Mouse (Mus musculus): ENCODE data around the gene Sik3. TPM values are rescaled to one million over a fixed set of nuclear protein-coding genes. Genes with fewer than 3 reads are reported as not detected.

Gene Sik3
- polyA plus RNA-seq, 1 experiment from 2014 or later, result 3.9 TPM

DNA sequence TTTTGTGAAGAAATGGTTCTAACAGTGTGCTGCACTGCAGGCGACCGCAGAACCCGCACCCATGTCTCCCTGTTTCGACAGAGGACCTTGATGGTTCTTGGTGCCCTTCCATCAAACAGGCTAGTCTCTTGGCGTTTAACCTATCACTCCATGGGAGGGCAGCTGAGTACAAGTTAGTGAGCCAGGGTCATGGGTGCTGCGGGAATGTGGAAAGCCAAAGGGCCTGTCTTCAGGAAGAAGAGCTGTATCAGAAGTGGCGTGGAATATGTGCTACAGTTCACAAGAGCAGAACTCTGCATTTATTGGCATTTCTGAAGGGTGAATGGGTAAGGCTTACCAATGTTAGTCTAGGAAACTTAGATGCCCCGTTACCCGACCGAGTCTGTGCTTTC lies 202.3 kb downstream of the Sik3 start:
- H3K36me3 ChIP-seq, result peaks cover 64% of the 10 kb centered on the region
- H3K27ac ChIP-seq (replicated peaks), result no peak overlapping the region
- H3K27me3 ChIP-seq (ENCODE audit: low read depth, poor library complexity, severe bottlenecking), result no peaks in the 10 kb centered on the region
- H3K4me3 ChIP-seq, result no peak overlapping the region
- DNase-seq (ENCODE audit: low spot score), result no peak
- no peaks in the 10 kb centered on the region for H3K9me3 ChIP-seq (replicated peaks)
- WGBS, result 94% methylated on average over 10 of the region's 10 CpGs
- peaks cover 20% of the 10 kb centered on the region for H3K4me1 ChIP-seq

DNA sequence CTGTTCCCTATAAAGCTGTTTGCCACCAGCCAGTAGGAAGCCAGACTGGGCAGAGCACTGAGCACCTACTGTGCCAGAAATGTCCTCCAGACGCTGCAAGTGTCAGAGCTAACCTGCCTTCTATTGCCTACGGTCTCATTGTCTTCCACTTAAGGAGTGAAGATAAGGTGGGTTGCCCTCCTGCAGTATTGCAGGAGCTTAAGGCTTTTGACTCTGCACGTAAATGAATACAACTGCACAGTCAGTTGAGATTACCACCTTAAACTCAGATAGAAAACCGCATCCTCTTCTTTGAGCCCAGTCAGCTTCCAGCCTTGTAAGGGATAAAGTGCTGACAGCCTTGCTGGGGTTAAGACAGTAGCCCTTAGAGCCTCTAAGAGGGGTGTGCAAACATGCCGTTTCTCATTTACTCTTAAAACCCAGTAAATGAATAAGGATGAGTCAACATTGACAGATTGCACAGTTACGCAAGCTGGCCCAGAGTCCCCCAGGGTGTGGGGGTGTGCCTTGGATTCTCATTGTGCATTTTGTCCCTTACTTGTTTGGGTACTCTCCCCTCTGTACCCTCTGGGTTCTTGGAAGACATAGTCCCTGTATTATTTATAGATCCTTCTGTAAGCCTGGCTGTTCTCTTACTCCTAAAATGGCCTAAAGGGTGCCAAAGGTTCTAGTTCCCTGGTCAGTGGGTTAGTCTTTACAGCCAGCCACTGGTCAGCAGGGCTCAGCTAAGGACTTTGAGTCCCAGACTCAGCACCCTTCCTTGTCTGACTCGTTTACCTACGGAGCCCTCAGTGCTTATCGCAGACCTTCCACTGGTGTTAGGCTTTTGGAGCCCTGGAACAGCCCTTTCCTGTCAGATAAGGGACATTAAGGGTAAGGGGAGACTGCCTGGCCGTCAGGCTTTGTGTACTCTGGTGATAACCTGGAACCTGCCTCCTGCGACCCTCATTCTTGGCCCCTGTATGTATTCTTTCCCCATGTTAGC lies 203.0 kb downstream of the Sik3 start:
- Histone ChIP-seq H3K4me3 (no peak overlapping the region), H3K4me1 (peaks cover 20% of the 10 kb centered on the region), H3K36me3 (peaks cover 64% of the 10 kb centered on the region), H3K27me3 (ENCODE audit: low read depth, poor library complexity, severe bottlenecking) (no peaks in the 10 kb centered on the region), H3K27ac (replicated peaks) (0 out of 2 replicates have a peak overlapping the region, but pooled peaks have one; percentile 17), H3K9me3 (replicated peaks) (no peaks in the 10 kb centered on the region)
- no peak for DNase-seq (ENCODE audit: low spot score)
- 85% methylated on average over 11 of the region's 11 CpGs for WGBS

DNA sequence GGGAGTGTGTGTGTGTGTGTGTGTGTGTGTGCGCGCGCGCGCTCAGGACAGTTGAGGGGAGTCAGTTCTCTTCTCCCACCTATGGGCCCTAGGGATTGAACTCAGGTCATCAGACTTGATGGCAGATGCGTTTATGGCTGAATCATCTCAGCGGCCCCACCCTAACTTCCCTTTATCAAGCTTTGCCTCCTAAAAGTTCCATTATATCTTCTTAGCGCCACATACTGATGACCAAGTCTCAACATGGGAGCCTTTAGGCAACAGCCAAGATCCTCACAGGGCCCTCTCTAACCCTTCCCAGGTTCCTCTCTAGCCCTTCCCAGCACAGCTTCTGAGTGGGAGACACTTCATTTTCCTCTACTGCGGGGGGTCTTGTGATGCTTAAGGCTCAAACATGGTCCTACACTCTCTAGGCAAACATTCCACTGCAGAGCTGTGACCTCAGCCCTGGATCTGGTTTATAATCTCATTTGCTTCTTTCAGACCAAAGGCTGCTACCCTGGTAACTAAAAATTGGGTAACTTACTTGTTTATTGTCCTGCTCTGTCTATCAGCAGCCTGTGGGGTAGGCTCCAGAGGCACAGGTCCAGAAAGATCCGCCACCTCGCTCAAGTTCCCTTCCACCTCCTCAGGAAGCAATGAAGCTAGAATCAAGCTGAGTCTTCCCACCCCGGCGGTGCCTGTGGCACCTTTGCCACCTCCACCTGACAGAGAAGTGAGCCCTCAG lies 204.3 kb downstream of the Sik3 start:
- Histone ChIP-seq H3K4me3 (no peak overlapping the region), H3K36me3 (peaks cover 65% of the 10 kb centered on the region), H3K4me1 (peaks cover 20% of the 10 kb centered on the region), H3K27ac (replicated peaks) (no peak overlapping the region), H3K9me3 (replicated peaks) (no peaks in the 10 kb centered on the region), H3K27me3 (ENCODE audit: low read depth, poor library complexity, severe bottlenecking) (no peaks in the 10 kb centered on the region)
- no peak for DNase-seq (ENCODE audit: low spot score)
- 92% methylated on average over 13 of the region's 13 CpGs for WGBS

DNA sequence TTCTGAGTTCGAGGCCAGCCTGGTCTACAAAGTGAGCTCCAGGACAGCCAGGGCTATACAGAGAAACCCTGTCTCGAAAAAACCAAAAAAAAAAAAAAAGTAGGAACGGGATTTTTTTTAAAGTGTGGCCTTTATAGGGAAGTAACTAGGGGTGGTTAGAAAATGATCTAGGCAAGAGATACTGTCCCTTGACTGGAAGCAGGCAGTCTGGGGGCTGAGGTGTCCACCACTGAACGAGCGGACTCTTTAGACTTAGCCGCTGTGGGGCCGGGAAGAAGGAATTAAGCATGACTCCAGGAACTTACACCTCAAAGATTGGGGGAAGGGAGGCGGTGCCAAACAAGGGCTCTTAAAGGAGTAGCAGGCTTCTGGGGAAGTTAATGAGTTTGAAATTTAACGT lies 205.6 kb downstream of the Sik3 start:
- Histone ChIP-seq H3K27me3 (ENCODE audit: low read depth, poor library complexity, severe bottlenecking) (no peaks in the 10 kb centered on the region), H3K27ac (replicated peaks) (no peak overlapping the region), H3K9me3 (replicated peaks) (no peaks in the 10 kb centered on the region), H3K36me3 (peaks cover 65% of the 10 kb centered on the region), H3K4me3 (no peak overlapping the region), H3K4me1 (peaks cover 20% of the 10 kb centered on the region)
- 83% methylated on average over 9 of the region's 9 CpGs for WGBS
- DNase-seq (ENCODE audit: low spot score), result no peak

DNA sequence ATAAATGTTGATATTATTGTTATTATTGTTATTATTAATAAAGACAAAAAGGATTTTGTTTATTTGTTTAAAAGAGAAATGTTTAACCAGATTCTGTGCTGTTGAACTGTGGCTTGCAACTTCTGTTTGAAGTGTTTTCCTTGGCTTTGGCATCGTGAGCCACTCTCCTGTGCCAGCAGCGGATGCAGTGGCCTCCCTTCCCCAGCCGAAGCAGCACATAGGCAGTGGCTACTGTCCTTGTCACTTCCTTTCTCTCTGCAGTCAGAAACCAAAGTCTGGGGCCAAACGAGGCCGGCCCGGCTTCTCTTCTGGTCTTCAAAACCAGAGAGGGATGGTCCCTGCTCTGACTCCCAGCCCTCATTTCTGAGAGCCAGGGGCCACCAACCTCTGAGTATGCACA lies 210.5 kb downstream of the Sik3 start:
- Histone ChIP-seq H3K27ac (replicated peaks) (no peak overlapping the region), H3K4me3 (no peak overlapping the region), H3K9me3 (replicated peaks) (no peaks in the 10 kb centered on the region), H3K36me3 (peaks cover 55% of the 10 kb centered on the region), H3K27me3 (ENCODE audit: low read depth, poor library complexity, severe bottlenecking) (no peaks in the 10 kb centered on the region), H3K4me1 (no peaks in the 10 kb centered on the region)
- 92% methylated on average over 6 of the region's 6 CpGs for WGBS
- no peak for DNase-seq (ENCODE audit: low spot score)

DNA sequence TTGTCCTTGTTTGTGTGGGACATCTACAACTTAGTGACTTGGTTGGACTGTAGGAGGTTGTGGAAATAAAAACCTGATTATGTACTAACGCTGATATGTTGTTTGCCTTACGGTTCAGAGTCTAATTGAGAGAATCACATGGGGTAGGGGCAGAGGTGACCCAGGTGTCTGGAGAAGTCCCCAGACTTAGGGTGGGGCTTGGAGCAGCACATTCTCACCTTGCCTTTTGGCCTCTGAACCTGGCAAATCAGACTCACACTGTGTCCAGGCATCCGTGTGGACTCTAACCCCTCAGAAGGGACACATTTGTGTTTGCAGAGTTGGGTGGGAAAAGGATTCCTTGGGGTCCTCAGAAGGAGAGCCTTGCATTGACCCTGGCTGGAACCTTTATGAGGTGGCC lies 211.5 kb downstream of the Sik3 start:
- Histone ChIP-seq H3K9me3 (replicated peaks) (no peaks in the 10 kb centered on the region), H3K27me3 (ENCODE audit: low read depth, poor library complexity, severe bottlenecking) (0 out of 2 replicates have a peak, but pooled peaks cover 5% of the 10 kb centered on the region), H3K4me1 (no peaks in the 10 kb centered on the region), H3K4me3 (no peak overlapping the region), H3K36me3 (peaks cover 51% of the 10 kb centered on the region), H3K27ac (replicated peaks) (no peak overlapping the region)
- DNase-seq (ENCODE audit: low spot score), result no peak
- WGBS, result 91% methylated on average over 3 of the region's 3 CpGs

DNA sequence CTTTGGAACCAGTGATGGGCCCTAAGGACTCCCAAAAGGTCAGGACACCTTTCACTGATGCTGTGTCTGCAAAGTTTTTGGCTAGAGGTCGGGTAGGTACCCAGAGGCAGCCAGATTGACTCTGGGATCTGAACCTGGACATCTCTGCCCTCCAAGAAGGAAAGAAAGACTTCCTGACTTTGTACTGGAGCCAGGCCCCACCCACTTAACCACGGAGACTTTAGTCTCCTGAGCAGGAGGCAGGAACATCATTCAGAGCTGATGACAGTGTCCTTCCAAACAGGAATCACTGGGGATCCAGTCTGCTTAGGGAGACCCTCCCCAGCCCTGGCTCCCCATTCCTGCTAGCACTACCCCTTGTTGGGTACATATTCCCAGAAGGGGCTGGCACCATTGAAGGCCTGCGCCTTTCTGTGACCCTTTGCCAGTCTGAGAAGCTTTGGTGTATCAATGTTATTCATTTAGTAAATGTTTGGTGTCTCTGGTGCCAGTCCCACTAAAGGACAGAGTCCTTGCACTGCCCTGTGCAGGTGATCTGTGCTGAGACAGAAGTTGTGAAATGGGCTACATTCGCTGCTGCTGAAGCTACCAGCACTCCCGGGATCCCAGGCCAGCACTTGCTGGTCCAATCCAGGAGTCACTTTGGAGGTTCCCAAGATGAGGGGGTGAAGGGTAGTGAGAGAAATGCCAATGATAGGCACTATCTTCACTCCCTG lies 212.5 kb downstream of the Sik3 start:
- Histone ChIP-seq H3K4me3 (no peak overlapping the region), H3K9me3 (replicated peaks) (no peaks in the 10 kb centered on the region), H3K27ac (replicated peaks) (no peak overlapping the region), H3K4me1 (peaks cover 7% of the 10 kb centered on the region), H3K36me3 (peaks cover 41% of the 10 kb centered on the region), H3K27me3 (ENCODE audit: low read depth, poor library complexity, severe bottlenecking) (0 out of 2 replicates have a peak, but pooled peaks cover 7% of the 10 kb centered on the region)
- WGBS, result 66% methylated on average over 5 of the region's 5 CpGs
- DNase-seq (ENCODE audit: low spot score), result no peak

DNA sequence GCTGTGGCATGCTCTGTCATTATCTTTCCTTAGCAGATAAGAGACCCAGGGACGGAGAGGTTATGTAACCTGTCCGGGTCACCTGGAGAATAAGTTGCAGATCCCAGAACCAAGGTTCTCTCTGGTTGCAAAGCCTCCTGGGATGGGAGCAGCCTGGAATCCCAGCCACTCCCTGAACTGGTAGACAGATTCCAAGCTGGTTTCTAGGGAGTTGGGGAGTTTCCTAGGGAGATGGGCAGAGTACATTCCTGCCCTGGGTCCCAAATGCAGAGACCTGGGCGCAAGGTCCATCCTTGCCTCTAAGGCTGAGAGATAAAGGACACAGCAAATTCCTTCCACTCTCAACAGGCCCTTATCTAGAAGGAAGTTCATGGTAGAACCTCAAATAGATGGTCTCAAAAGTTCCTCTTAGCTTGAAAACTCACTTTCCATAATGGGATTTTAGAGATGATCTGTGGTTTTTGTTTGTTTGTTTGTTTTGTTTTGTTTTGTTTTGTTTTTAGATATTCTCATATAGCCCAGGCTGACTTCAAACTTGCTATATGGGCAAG lies 214.5 kb downstream of the Sik3 start:
- Histone ChIP-seq H3K36me3 (peaks cover 20% of the 10 kb centered on the region), H3K4me3 (no peak overlapping the region), H3K27me3 (ENCODE audit: low read depth, poor library complexity, severe bottlenecking) (peaks cover 27% of the 10 kb centered on the region), H3K9me3 (replicated peaks) (no peaks in the 10 kb centered on the region), H3K27ac (replicated peaks) (no peak overlapping the region), H3K4me1 (peaks cover 15% of the 10 kb centered on the region)
- 86% methylated on average over 3 of the region's 3 CpGs for WGBS
- DNase-seq (ENCODE audit: low spot score), result no peak

DNA sequence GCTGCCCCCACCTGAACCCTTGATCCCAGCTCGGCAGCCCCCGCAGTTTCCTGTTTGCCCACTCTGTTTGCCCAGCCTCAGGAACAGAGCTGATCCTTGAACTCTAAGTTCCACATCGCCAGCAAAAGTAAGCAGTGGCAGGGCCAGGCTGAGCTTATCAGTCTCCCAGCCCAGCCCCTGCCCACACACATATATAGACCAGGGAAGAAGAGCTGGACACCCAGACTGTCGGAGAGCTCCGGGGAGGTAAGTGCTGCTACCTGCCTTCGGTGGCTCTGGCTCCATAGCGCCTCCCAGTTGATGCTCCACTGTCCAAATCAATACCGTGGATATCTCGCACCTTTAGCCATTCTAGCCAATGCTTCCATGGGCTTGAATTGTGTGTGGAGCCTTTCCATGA lies 215.9 kb downstream of the Sik3 start, which contains the start of gene Apoa1:
Apoa1 (plus strand) TSS at position 90 of the 400 bp plus-strand sequence.
- no peak for DNase-seq (ENCODE audit: low spot score)
- 65% methylated on average over 9 of the region's 9 CpGs for WGBS

DNA sequence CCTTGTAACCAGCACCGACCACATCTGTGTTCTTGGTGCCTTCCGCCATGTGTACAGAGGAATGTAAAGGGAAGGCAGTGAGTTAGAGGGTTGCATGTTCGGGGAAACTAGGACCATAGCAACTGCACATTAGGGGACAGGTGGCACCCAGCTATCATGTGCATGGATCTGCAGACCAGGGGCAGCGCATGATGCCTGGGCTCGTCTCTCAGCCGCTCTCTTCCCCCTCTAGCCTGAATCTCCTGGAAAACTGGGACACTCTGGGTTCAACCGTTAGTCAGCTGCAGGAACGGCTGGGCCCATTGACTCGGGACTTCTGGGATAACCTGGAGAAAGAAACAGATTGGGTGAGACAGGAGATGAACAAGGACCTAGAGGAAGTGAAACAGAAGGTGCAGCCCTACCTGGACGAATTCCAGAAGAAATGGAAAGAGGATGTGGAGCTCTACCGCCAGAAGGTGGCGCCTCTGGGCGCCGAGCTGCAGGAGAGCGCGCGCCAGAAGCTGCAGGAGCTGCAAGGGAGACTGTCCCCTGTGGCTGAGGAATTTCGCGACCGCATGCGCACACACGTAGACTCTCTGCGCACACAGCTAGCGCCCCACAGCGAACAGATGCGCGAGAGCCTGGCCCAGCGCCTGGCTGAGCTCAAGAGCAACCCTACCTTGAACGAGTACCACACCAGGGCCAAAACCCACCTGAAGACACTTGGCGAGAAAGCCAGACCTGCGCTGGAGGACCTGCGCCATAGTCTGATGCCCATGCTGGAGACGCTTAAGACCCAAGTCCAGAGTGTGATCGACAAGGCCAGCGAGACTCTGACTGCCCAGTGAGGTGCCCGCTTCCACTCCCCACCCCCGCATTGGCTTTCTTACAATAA lies 217.2 kb downstream of the Sik3 start:
- H3K4me3 ChIP-seq, result peak overlapping the region; percentile 63
- peak; percentile 84 for DNase-seq (ENCODE audit: low spot score)
- H3K27ac ChIP-seq (replicated peaks), result peak overlapping the region; percentile 83
- H3K36me3 ChIP-seq, result no peaks in the 10 kb centered on the region
- WGBS, result 16% methylated on average over 37 of the region's 37 CpGs
- H3K4me1 ChIP-seq, result peaks cover 15% of the 10 kb centered on the region
- peaks cover 32% of the 10 kb centered on the region for H3K27me3 ChIP-seq (ENCODE audit: low read depth, poor library complexity, severe bottlenecking)
- no peaks in the 10 kb centered on the region for H3K9me3 ChIP-seq (replicated peaks)

More for the DNA sequence above, 215.9 kb downstream of the Sik3 start, which contains the start of gene Apoa1:
- no peak within 1 kb of the TSS for H3K4me3 ChIP-seq
- peaks cover 15% of the 10 kb centered on the region for H3K4me1 ChIP-seq
- H3K27ac ChIP-seq (replicated peaks), result no peak within 1 kb of the TSS
- H3K9me3 ChIP-seq (replicated peaks), result no peaks in the 10 kb centered on the region
- H3K27me3 ChIP-seq (ENCODE audit: low read depth, poor library complexity, severe bottlenecking), result peaks cover 32% of the 10 kb centered on the region
- H3K36me3 ChIP-seq, result peaks cover 7% of the 10 kb centered on the region; the same call in 1 of the 2 replicates

DNA sequence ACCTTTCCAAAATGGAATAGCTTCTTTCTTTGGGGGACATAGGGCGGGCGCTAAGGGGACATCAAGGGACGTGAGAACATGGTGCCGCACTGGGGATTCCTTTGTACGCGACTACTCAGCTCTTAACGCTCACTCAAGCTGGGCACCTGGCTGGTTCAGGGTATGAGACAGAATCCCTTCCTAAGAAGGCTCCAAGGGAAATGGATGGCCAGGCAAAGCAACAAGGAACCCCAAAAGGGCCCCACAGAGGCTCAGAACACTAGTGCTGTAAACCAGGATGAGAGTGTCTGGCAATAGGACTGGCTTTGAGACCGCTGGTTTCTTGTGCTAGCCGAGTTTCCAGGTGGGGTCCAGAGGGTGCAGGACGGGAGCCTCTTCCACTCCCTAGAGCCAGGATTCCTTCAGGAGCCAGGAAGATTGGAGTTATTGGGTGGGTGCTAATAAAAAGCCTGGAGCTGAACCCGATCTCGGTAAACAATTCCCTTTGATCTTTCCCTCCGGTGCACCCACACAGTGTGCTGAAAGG lies 217.9 kb downstream of the Sik3 start:
- Histone ChIP-seq H3K36me3 (no peaks in the 10 kb centered on the region), H3K27ac (replicated peaks) (peak overlapping the region; percentile 83), H3K4me1 (peaks cover 22% of the 10 kb centered on the region), H3K27me3 (ENCODE audit: low read depth, poor library complexity, severe bottlenecking) (peaks cover 32% of the 10 kb centered on the region), H3K9me3 (replicated peaks) (no peaks in the 10 kb centered on the region), H3K4me3 (peak overlapping the region; percentile 63)
- peak; percentile 43 for DNase-seq (ENCODE audit: low spot score)
- 24% methylated on average over 13 of the region's 13 CpGs for WGBS

All from midbrain, embryonic 10.5 days (tissue).